Mouse (Mus musculus): Measurements from ENCODE around the gene Ptov1. TPM values are rescaled to one million over a fixed set of nuclear protein-coding genes. Genes with fewer than 3 reads are reported as not detected.

Gene Ptov1
- polyA plus RNA-seq, 1 experiment from 2014 or later = 54.1 TPM

- WGBS (ENCODE audit: insufficient replicate concordance) = under 1% methylated on average over 33 of the region's 33 CpGs
- peaks cover 33% of the 10 kb centered on the region for H3K36me3 ChIP-seq (replicated peaks)
- H3K4me2 ChIP-seq = peak overlapping the region; percentile 98
- peak overlapping the region; percentile 76 for H3K4me3 ChIP-seq (replicated peaks)
- peak; percentile 33 for ATAC-seq (ENCODE audit: insufficient read depth)
- H3K27me3 ChIP-seq = no peaks in the 10 kb centered on the region
- H3K4me1 ChIP-seq (replicated peaks) = peaks cover 56% of the 10 kb centered on the region
- H3K9ac ChIP-seq = peak overlapping the region; percentile 70
- H3K9me3 ChIP-seq (replicated peaks) = no peaks in the 10 kb centered on the region
- H3K27ac ChIP-seq (replicated peaks) = peak overlapping the region; percentile 98
Observed at GRCm38 (mm10) chr7:44850146-44850545, 19.4 kb downstream of the Ptov1 start.

GRCm38 (mm10) chr7:44849416-44850111, 20.0 kb downstream of the Ptov1 start:
- no peaks in the 10 kb centered on the region for H3K9me3 ChIP-seq (replicated peaks)
- H3K27ac ChIP-seq (replicated peaks) = peak overlapping the region; percentile 98
- H3K4me1 ChIP-seq (replicated peaks) = peaks cover 51% of the 10 kb centered on the region
- no peaks in the 10 kb centered on the region for H3K27me3 ChIP-seq
- peak overlapping the region; percentile 98 for H3K4me2 ChIP-seq
- WGBS (ENCODE audit: insufficient replicate concordance) = under 1% methylated on average over 41 of the region's 41 CpGs
- H3K9ac ChIP-seq = peak overlapping the region; percentile 70
- H3K4me3 ChIP-seq (replicated peaks) = peak overlapping the region; percentile 76
- ATAC-seq (ENCODE audit: insufficient read depth) = peak; percentile 51
- peaks cover 39% of the 10 kb centered on the region for H3K36me3 ChIP-seq (replicated peaks)

GRCm38 (mm10) chr7:44848561-44849415, 20.8 kb downstream of the Ptov1 start, which contains the start of the genes Akt1s1 and Tbc1d17:
Gene Akt1s1, plus strand, starts transcription at chr7:44848991.
Gene Tbc1d17, minus strand, starts transcription at chr7:44849079.
- Histone ChIP-seq H3K9ac (peak within 1 kb of the TSS; percentile 70), H3K4me1 (replicated peaks) (peaks cover 47% of the 10 kb centered on the region), H3K4me3 (replicated peaks) (peak within 1 kb of the TSS; percentile 76), H3K27me3 (no peaks in the 10 kb centered on the region), H3K9me3 (replicated peaks) (no peaks in the 10 kb centered on the region), H3K4me2 (peak within 1 kb of the TSS; percentile 98), H3K27ac (replicated peaks) (peak within 1 kb of the TSS; percentile 98), H3K36me3 (replicated peaks) (peaks cover 46% of the 10 kb centered on the region)
- ATAC-seq (ENCODE audit: insufficient read depth) = peak; percentile 82
- under 1% methylated on average over 54 of the region's 54 CpGs for WGBS (ENCODE audit: insufficient replicate concordance)

GRCm38 (mm10) chr7:44847772-44848171, 21.8 kb downstream of the Ptov1 start:
- H3K27me3 ChIP-seq = no peaks in the 10 kb centered on the region
- peak overlapping the region; percentile 98 for H3K4me2 ChIP-seq
- peaks cover 47% of the 10 kb centered on the region for H3K4me1 ChIP-seq (replicated peaks)
- H3K9ac ChIP-seq = peak overlapping the region; percentile 70; the same call in 1 of the 2 replicates
- H3K9me3 ChIP-seq (replicated peaks) = no peaks in the 10 kb centered on the region
- 71% methylated on average over 5 of the region's 5 CpGs for WGBS (ENCODE audit: insufficient replicate concordance)
- H3K36me3 ChIP-seq (replicated peaks) = peaks cover 52% of the 10 kb centered on the region
- peak overlapping the region; percentile 76 for H3K4me3 ChIP-seq (replicated peaks)
- ATAC-seq (ENCODE audit: insufficient read depth) = no peak
- H3K27ac ChIP-seq (replicated peaks) = peak overlapping the region; percentile 98

DNA sequence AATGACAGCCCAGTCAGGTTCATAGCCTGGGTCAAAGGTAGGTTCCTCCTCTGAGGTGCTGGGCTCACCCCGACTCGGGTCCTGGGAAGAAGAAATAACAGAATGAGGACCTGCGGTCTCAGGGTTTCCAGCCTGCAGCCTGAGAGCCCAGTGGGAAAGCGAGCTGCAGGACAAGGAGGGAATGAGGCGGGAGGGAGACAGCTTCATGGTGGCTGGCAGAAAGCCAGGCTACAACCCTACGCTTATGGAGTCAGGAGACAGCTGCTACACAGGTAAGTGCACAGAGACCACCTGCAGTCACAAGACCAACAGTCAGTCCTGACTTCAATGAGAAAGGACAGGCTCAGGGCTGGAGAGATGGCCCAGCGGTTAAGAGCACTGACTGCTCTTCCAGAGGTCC, 22.8 kb downstream of the Ptov1 start:
- Histone ChIP-seq H3K9ac (no peak overlapping the region), H3K9me3 (replicated peaks) (no peaks in the 10 kb centered on the region), H3K4me3 (replicated peaks) (no peak overlapping the region), H3K27ac (replicated peaks) (no peak overlapping the region), H3K4me1 (replicated peaks) (peaks cover 39% of the 10 kb centered on the region), H3K27me3 (no peaks in the 10 kb centered on the region), H3K36me3 (replicated peaks) (peaks cover 55% of the 10 kb centered on the region), H3K4me2 (no peak overlapping the region)
- 85% methylated on average over 7 of the region's 7 CpGs for WGBS (ENCODE audit: insufficient replicate concordance)
- no peak for ATAC-seq (ENCODE audit: insufficient read depth)

- Histone ChIP-seq H3K4me1 (replicated peaks) (peaks cover 30% of the 10 kb centered on the region), H3K27ac (replicated peaks) (no peak overlapping the region), H3K4me2 (no peak overlapping the region), H3K9me3 (replicated peaks) (no peaks in the 10 kb centered on the region), H3K4me3 (replicated peaks) (no peak overlapping the region), H3K27me3 (peaks cover 10% of the 10 kb centered on the region), H3K9ac (no peak overlapping the region), H3K36me3 (replicated peaks) (peaks cover 58% of the 10 kb centered on the region)
- 86% methylated on average over 10 of the region's 10 CpGs for WGBS (ENCODE audit: insufficient replicate concordance)
- ATAC-seq (ENCODE audit: insufficient read depth) = no peak
Observed at GRCm38 (mm10) chr7:44845006-44845405, 24.6 kb downstream of the Ptov1 start.

DNA sequence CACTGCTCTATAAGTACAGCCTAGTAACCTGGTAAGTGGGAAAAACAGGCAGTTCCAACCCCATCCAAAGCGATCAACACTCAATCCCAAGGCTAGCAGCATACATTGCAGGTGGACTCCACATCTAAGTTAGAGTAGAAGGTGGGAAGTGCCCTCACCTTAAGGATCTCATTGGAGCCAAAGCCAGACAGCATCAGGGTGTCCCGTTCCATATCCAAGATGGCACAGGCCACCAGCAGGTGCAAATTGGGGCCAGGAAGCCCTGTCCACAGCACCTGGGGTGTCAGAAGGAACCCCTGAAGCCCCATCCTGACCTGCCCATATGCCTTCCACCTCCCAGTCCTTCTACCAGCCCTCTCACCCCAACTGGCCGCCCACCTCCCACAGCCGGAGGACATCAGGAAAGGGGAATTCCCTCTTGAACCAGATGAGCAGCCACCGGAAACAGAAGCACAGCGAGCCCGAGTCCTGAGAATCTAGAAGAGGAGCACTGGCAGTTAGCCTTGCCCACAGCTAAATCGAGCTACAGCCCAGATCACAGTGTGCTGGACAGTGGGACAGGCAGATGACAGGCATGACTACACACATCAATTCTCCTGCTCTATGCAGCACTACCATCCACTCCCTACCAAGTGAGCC, 27.6 kb downstream of the Ptov1 start:
- WGBS (ENCODE audit: insufficient replicate concordance) = 76% methylated on average over 8 of the region's 8 CpGs
- Histone ChIP-seq H3K27me3 (peaks cover 27% of the 10 kb centered on the region), H3K9ac (no peak overlapping the region), H3K4me1 (replicated peaks) (peaks cover 31% of the 10 kb centered on the region), H3K9me3 (replicated peaks) (no peaks in the 10 kb centered on the region), H3K4me3 (replicated peaks) (no peak overlapping the region), H3K27ac (replicated peaks) (no peak overlapping the region), H3K4me2 (no peak overlapping the region), H3K36me3 (replicated peaks) (peaks cover 58% of the 10 kb centered on the region)
- no peak for ATAC-seq (ENCODE audit: insufficient read depth)

GRCm38 (mm10) chr7:44840426-44840825, 29.2 kb downstream of the Ptov1 start:
- peaks cover 27% of the 10 kb centered on the region for H3K27me3 ChIP-seq
- ATAC-seq (ENCODE audit: insufficient read depth) = no peak
- no peak overlapping the region for H3K9ac ChIP-seq
- H3K36me3 ChIP-seq (replicated peaks) = peaks cover 44% of the 10 kb centered on the region
- WGBS (ENCODE audit: insufficient replicate concordance) = 38% methylated on average over 14 of the region's 14 CpGs
- H3K9me3 ChIP-seq (replicated peaks) = no peaks in the 10 kb centered on the region
- H3K4me2 ChIP-seq = 0 out of 2 replicates have a peak overlapping the region, but pooled peaks have one; percentile 67
- no peak overlapping the region for H3K27ac ChIP-seq (replicated peaks)
- no peak overlapping the region for H3K4me3 ChIP-seq (replicated peaks)
- peaks cover 41% of the 10 kb centered on the region for H3K4me1 ChIP-seq (replicated peaks)

GRCm38 (mm10) chr7:44839491-44840191, 29.9 kb downstream of the Ptov1 start:
- Histone ChIP-seq H3K9me3 (replicated peaks) (no peaks in the 10 kb centered on the region), H3K27ac (replicated peaks) (no peak overlapping the region), H3K4me3 (replicated peaks) (peak overlapping the region; percentile 39), H3K4me2 (peak overlapping the region; percentile 67), H3K27me3 (peaks cover 27% of the 10 kb centered on the region), H3K36me3 (replicated peaks) (peaks cover 36% of the 10 kb centered on the region), H3K9ac (no peak overlapping the region), H3K4me1 (replicated peaks) (peaks cover 41% of the 10 kb centered on the region)
- WGBS (ENCODE audit: insufficient replicate concordance) = 4% methylated on average over 58 of the region's 58 CpGs
- ATAC-seq (ENCODE audit: insufficient read depth) = peak; percentile 7; the same call in 1 of the 2 replicates

GRCm38 (mm10) chr7:44839171-44839490, 30.5 kb downstream of the Ptov1 start:
- Histone ChIP-seq H3K27me3 (peaks cover 27% of the 10 kb centered on the region), H3K9ac (no peak overlapping the region)
- 15% methylated on average over 11 of the region's 11 CpGs for WGBS (ENCODE audit: insufficient replicate concordance)

More at GRCm38 (mm10) chr7:44839171-44839490, 30.5 kb downstream of the Ptov1 start:
- Histone ChIP-seq H3K4me2 (peak overlapping the region; percentile 67), H3K36me3 (replicated peaks) (peaks cover 31% of the 10 kb centered on the region), H3K9me3 (replicated peaks) (no peaks in the 10 kb centered on the region), H3K4me1 (replicated peaks) (peaks cover 41% of the 10 kb centered on the region), H3K4me3 (replicated peaks) (peak overlapping the region; percentile 39), H3K27ac (replicated peaks) (no peak overlapping the region)
- no peak for ATAC-seq (ENCODE audit: insufficient read depth)
